Mouse (Mus musculus): ENCODE data around the gene Zbtb8a. TPM values are rescaled to one million over a fixed set of nuclear protein-coding genes. Genes with fewer than 3 reads are reported as not detected.
A peak's percentile ranks its signal among the peaks of the same experiment; 100 is the strongest.
"Not testable (repeated sequence)": the region's sequence is repeated elsewhere in the genome, so short reads cannot be mapped to it uniquely, and the experiment has no call there.

Zbtb8a gene
- total RNA-seq, 2 experiments from 2014 or later, result 4.7 to 6.5 TPM

DNA sequence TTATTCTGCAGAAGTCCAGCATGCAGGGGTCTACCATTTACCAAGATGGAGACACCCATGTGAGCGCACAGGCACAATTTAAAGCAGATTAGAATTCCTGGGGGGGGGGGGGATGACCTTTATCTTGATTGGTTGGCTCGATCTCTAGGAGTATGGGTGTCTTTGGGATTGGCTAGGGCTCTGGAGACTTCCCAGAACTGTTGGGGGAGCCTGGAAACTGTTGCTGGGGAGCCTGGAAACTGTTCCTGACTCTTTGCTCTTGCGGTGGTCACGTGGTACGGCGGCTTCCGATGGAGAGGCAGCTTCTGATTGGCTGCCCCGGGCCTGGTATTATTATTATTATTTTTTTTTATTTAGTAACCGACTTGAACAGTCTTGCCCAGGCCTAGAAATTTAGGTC, 4.1 kb upstream of the Zbtb8a start:
- intact Hi-C loops (cut with DNase I), result no loop called here
- DNase-seq (ENCODE audit: low spot score in 2 of 2), result no peak

DNA sequence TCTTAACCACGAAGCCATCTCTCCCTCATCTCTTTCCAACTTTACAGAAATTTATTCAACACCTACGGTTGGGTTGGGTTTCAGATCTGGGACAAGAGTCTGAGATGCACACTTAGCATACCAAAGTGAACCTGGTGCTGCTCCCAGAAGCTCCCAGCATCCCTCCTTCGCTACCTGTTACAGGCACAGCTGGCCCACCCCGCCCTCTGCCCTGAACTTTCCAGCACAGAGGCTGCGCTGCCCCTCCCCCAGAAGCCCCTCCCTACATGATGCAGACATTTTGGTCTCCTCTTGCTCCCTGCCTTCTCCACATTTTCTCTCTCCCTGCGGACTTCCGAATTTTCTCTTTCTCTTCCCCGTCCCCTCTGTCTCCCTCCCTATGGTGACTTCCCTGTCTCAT, 3.2 kb upstream of the Zbtb8a start:
- DNase-seq (ENCODE audit: low spot score in 2 of 2), result no peak
- intact Hi-C loops (cut with DNase I), result no loop called here

DNA sequence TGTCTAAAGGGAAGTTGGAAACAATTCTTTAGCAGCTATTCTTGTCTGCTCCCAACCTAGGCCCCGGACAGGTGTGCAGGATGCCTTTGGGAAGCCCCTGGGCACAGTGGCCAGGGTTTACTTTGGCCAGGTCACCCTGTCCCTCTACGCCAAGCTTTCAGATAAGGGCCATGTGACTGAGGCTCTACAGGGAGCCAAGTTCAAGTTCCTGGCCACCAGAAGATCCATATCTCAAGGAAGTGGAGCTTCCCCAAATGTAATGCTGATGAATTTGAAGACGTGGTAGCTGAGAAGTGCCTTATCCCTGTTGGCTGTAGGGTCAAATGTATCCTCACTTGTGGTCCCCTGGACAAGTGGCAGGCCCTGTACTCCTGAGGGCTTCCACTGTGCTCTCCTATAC, 1.9 kb upstream of the Zbtb8a start:
- no peak for DNase-seq (ENCODE audit: low spot score in 2 of 2)
- intact Hi-C loops (cut with DNase I), result no loop called here

DNA sequence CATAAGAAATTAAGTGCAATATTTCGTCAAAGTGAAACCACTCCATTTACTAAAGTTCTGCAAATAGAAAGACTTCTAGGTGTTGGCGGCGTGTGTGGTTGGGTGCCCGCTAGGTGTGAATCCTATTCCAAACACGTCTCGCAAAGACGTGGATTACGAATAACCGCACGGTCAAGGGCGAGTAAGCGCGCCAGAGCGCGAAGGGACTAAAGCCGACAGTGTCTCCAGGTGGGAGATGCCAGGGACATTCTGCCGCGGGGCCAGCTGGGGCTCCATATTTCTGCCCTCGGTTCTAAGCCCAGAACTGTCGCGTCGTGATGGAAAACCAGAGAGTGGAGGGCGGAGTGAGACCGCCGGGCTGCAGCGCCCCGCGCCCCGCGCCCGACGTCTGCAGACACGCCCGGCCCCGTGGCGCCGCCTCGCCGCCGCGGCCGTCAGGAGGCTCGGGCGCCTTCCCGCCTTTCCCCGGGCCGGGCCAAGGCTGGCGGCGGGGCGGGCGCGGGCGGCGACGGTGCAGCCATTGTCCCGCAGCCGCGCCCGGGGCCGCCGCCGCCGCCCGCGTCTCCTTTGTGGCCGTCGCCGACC, 863 bp downstream of the Zbtb8a start:
- intact Hi-C loops (cut with DNase I), result no loop called here
- peak; percentile 57 to 60 for DNase-seq (ENCODE audit: low spot score in 2 of 2)

DNA sequence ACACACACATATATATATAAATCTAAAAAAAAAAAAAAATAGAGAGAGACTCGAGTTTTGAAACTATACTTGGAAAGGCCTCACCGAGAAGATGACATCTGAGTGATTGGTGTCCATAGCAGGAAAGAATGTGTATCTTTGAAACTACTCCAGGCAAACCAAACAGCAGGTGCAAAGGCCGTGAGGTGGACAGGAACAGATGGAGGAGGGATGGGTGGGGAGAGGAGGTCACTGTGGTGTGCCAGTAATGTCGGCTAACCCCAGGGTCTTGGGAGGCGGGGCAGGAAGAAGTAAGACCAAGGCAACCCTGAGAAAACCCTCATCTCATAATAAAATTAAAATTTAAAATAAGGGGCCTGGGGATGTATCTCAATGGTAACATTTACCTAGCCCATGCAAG, 2.1 kb downstream of the Zbtb8a start:
- intact Hi-C loops (cut with DNase I), result no loop called here

DNA sequence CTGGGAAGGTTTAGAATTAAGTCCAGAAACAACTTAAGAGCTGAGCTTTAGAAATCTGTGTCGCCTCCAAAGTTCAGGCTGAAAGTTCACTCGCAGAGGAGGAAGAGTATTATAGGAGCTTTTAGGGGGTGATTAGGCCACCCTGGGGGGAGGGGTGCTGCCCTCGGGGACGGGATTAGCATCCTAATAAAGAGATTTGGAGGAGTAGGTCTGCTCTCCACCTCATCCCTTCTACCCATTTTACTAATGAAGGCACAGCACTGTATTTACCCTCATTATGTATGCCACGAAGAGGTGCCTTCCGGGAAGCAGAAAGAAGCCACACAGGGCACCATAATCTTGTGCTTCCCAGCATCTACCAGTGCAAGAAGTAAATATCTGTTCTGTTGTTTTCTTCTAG, 2.9 kb downstream of the Zbtb8a start:
- DNase-seq (ENCODE audit: low spot score in 2 of 2), result no peak
- intact Hi-C loops (cut with DNase I), result no loop called here

More for the DNA sequence above, 2.1 kb downstream of the Zbtb8a start:
- no peak for DNase-seq (ENCODE audit: low spot score in 2 of 2)

DNA sequence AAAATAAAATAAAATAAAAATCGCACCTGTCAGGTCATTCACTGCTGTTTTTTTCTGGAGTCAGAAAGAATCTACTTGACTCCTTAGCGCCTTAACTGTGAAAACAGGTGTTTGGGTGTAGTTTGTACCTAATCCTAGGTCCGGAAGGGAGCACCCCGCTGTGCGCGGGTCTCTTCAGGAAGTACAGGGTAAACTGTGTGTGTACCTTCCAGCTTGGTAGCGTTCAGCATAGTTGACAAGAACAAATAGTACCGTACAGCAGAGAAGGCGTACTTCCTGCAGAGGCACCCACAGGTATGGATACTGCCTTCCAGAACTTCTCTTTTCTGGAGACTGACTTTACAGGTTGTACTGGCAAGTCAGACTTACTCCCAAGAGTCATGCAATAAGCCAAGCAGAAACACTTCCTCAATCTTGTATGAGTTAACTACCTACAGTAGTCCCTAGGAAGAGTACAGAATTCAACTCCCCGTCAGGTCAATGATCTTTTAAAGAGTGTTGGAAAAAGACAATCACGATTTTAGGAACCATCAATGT, 3.6 kb downstream of the Zbtb8a start:
- no peak for DNase-seq (ENCODE audit: low spot score in 2 of 2)
- intact Hi-C loops (cut with DNase I), result no loop called here

DNA sequence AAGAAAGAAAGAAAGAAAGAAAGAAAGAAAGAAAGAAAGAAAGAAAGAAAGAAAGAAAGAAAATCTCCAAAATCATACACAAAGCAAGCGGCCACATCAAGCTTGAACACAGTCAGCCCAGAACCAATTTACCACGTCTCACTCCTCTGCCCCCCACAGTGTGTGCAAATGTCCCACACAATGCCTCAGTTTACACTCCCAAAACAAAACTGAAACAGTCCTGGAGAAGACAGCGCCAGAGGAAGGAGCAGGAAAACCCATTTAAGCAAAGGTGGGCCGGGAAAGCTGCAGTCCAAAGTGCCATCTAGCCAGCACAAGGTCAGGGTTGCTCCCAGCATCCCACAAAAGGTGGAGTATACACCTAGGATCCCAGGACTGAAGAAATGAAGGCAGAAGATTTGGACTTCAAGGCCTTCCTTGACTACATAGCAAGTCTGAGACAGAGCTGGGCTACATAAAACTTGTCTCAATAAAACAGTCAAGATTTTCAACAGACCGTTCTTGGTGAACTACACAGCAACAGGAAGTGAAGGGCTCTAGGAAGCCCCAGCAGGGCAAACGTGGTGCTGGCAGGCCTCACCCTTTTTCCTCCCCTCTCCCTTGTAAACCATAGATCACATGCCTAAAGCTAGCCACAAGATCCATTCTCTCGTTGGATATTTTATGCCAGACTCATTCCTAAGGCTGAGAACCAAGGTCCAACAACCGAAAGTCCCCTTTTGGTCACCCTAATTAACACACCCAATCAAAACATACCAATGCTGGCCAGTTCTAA, 4.5 kb downstream of the Zbtb8a start:
- intact Hi-C loops (cut with DNase I), result no loop called here
- no peak for DNase-seq (ENCODE audit: low spot score in 2 of 2)

DNA sequence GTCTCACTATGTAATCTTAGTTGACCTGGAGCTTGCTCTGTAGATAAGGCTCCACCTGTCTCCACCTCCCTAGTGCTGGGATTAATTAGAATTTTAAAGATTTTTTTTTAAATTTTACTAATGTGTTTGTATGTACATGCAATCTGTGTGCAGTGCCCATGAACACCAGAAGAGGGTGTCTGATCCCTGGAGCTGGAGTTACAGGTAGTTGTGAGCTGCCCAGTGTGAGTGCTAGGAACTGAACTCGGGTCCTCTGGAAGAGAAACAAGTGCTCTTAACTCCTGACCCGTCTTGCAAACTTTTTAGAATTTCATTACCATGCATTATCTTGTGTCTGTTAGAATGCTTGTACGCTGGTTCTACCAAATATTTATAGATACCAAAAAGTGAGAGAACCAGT, 6.5 kb downstream of the Zbtb8a start:
- DNase-seq (ENCODE audit: low spot score in 2 of 2), result no peak
- intact Hi-C loops (cut with DNase I), result no loop called here

DNA sequence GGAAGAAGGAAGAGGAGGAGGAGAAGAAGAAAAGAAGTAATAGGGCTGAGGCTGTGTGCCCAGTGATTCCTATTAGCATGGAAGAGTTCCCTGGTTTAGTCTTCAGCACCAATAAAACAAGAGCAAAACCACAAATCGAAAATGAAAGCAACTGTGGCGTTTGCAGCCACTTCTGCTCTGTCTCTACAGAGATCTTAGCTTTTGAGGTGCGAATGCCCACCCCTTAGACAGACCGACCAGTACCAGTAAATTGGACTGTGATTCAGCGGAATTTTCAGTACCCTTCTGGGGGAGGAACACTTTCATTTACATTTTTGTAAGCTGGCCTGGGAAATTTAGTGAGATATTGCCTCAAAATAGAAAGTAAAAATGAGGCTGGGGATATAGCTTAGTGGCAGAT, 12.7 kb downstream of the Zbtb8a start:
- no peak for DNase-seq (ENCODE audit: low spot score in 2 of 2)
- intact Hi-C loops (cut with DNase I), result no loop called here

DNA sequence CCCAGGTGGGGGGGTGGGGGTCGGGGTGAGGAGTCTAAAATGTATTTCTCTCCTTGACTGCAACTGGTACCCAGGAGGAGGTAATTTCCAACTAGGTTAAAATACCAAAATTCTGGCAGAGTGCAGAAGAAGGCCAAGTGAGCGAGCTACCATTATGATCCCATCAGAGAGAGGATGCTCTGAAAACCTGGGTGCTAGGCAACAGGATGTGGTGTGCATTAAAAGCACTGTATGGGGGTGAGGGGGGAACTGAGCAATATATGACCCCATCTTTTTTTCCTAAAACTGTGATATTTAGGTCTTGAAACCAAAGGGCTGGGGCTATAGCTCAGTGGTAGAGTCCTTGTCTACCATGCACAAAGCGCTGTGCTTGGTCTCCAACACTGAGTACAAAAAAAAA, 13.5 kb downstream of the Zbtb8a start:
- no peak for DNase-seq (ENCODE audit: low spot score in 2 of 2)
- intact Hi-C loops (cut with DNase I), result no loop called here

DNA sequence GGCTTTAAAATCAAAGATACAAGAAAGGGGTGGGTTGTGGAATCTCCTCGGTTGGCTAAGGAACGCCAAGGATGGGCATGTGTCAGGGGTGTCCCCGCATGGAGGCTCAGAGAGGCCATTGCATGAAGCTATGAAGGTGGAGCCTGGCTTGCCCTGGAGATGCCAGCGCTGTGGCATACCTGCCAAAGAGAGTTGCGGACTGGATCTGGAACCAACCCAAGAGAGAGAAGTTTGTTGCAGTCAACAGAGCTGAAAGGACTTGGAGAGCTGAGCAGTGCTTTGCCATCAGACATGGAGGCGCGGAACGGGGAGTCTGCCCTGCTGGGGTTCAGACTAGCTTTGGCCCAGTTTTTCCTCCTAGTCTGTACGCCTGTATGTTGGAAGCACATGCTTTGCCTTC, 14.5 kb downstream of the Zbtb8a start:
- intact Hi-C loops (cut with DNase I), result no loop called here
- no peak for DNase-seq (ENCODE audit: low spot score in 2 of 2)

DNA sequence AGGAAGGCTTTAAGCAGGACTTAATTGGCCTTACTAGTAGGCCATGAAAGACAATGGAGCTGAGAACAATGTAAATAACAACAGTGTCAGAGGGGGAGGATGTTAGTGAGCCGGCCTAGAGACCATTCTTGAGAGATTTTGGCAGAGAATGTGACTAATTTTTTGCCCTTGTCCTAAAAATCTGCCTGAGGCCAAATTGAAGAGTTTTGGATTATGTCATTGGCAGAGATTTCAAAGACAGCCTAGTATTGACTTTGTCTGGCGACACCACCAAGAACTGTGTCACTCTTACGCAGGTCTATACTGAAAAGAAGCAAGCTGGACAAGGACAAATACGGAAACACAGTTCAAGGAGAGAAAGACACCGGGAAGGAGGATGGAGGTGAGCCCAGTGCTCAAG, 15.1 kb downstream of the Zbtb8a start:
- DNase-seq (ENCODE audit: low spot score in 2 of 2), result no peak
- intact Hi-C loops (cut with DNase I), result no loop called here

DNA sequence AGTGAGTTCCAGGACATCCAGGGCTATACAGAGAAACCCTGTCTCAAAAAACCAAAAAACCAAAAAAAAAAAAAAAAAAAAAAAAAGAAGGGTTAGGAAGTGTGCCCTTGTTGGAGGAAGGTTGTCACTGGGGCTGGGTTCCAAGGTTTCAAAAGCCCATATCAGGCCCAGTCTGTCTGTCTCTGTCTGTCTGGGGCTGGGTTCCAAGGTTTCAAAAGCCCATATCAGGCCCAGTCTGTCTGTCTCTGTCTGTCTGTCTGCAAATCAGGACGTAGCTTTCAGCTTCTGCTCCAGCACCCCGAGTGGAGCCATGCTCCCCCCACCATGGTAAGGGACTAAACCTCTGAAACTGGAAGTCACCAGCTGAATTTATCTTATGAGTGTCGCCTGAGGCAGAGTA, 15.7 kb downstream of the Zbtb8a start:
- DNase-seq (ENCODE audit: low spot score in 2 of 2); intact Hi-C loops (cut with DNase I): not testable (repeated sequence)

DNA sequence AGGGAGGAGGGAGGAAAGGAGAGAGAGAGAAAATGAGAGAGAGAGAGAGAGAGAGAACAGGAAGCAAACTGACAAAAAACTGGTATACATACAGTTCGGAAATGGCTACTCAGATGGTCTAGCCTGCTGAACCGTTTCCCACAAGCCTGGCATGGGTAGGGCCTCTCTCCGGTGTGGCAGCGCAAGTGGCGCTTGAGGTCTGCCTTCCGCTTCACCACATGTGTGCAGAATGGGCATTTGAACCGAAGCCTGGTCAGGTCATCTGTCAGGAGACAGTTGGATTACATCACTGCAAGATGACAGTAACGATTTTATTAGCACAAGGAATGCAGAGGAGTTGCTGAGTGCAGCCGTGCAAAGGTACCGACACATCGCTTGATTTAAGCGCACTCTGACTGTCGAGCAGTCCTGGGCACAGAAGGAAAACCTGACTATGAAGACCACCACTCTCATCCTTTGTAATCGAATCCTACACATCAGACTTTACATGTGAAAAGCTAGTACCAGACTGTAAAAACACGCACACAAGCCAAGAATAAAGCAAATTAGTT, 20.2 kb downstream of the Zbtb8a start:
- DNase-seq (ENCODE audit: low spot score in 2 of 2), result no peak
- intact Hi-C loops (cut with DNase I), result no loop called here

DNA sequence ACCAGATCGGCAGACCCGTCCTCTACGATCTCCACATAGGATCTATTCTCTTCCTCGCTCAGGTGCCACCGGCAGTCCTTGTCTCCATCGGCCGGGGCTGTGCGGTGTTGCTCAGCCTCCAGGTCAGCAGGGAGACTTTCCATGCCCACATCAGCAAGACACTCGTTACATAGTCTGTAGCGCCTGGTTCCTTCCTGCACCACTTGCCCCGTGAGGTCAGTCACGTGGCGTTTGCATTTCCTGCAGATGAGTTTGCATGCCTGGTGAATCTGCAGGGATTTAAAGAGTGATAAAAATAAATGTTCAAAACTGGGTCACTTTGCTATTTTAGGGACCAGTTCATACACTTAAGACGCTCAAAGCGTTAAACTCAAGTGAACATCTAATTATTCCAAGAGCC, 23.7 kb downstream of the Zbtb8a start:
- DNase-seq (ENCODE audit: low spot score in 2 of 2), result peak in 1 of 2 experiments; percentile 17
- intact Hi-C loops (cut with DNase I), result no loop called here

DNA sequence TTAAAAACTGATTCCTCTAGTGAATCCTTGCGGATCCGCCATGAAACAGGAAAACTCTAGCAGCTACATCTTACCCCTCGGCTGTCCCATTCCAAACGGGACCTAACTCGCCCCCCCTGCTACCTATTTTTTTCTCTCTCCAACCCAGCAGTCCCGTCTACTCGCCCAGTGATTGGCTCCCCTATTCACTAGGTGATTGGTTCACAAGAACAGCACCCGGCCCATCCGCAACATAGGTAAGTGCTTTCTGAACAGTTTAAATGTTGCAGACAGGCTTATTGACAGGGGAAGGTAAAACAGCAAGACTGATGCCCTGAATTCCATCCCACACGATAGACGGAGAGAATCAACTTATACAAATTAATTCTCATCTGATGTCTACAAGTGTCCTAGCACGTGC, 24.7 kb downstream of the Zbtb8a start:
- no peak for DNase-seq (ENCODE audit: low spot score in 2 of 2)
- intact Hi-C loops (cut with DNase I), result no loop called here

DNA sequence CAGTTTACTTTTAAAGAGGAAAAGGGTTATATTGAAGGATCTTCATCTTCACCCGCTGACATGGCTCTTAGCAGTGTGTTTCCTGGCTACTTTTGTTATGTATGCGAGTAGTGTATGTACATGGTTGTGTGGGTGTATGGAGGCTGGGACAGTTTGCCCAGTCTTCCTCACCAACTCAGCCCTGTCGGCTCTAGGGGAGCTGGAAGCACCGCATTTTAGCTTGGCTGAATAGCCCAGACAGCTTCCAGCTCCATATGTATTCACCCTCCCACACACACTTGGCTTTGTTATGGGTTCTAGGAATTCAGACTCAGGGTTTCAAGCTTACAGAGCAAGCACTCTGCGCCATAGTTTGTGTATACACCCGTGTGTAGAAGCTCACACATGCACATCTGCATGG, 26.8 kb downstream of the Zbtb8a start:
- intact Hi-C loops (cut with DNase I), result no loop called here
- peak; percentile 61 to 69 for DNase-seq (ENCODE audit: low spot score in 2 of 2)

DNA sequence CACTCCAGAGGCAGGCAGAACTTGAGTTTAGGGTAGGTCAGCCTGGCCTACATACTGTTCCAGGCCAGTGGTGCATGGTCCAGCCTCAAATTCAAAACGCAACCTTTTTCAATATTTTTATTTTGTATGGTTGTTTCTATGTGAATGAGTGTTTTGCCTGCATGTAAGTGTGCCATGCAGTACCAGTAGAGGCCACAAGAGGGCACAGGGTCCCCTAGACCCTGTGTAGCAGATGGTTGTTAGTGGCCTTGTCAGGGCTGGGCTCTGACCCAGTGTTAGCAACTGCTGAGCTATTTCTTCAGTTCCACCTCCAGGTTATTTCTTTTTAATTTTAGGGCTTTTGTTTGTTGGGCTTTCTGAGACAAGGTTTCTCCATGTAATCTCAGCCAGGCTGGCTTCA, 27.3 kb downstream of the Zbtb8a start:
- DNase-seq (ENCODE audit: low spot score in 2 of 2), result peak; percentile 31 to 57
- intact Hi-C loops (cut with DNase I), result loop anchor here (1.0 kb wide), 1 partner anchor 105 kb away; no protein-coding TSS in a partner anchor

DNA sequence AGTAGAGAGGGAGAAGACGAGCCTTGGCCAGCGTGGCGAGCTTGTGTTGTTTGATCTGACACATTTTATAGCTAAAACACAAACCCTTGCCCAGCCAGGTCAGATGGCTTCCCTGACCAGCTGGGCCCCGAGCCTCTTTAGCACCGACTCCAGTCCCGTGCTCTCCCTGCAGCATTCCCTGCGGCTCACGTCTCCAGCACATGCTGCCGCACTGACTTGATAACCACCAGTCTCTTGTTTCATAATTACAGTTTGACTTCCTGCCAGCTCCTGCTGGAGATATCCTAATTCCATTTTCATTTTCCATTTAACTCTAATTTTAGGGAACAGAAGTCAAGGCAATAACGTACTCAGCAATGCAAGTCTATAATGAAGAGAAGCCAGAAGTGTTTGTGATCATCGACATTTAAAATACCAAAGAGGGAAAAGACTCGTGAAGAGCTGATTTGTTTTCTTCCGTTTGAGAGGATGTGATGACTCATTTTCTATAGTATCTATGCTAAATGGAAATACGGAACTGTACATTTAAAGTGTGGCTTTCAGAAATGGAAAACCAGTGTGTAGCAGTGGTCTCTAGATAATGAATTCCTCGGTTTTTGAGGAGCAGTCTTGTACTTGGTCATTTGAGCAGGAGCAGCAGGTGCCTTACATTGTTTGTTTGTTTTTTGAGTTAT, 31.3 kb downstream of the Zbtb8a start:
- peak; percentile 17 to 47 for DNase-seq (ENCODE audit: low spot score in 2 of 2)
- intact Hi-C loops (cut with DNase I), result no loop called here
